Mouse (Mus musculus): ENCODE measurements at regions not wholly inside any gene's neighbourhood (a gene's known extent, or its start where the extent isn't known, plus 50 kb on each side); places are given as distances from the start of the nearest gene placed in this dataset.
A peak's percentile ranks its signal among the peaks of the same experiment; 100 is the strongest.

DNA sequence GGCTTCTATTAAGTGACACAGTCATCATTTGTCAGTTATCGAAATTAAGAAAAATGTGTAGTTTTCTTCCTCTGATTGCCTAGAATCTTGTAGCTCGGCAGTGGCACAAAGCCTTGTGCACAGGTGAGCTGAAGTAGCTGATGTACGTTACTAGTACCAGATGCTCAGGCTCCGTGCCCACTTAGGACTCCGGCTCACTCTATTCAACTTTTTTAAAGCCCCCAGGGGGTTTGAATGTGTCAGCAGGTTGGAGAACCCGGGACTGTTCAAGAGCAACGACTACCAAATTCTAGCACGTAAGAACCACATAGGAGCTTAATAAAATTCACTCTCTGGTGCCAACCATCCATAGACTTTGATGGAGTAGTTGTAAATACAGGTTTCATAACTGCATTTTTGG, 371.0 kb downstream of the Pros1 start:
- H3K27ac ChIP-seq (replicated peaks): no peak overlapping the region
- no peak overlapping the region for H3K9ac ChIP-seq (replicated peaks)
- no peak overlapping the region for H3K4me2 ChIP-seq (replicated peaks)
- 75% methylated on average over 8 of the region's 8 CpGs for WGBS
- no peak overlapping the region for H3K4me3 ChIP-seq
- no peaks in the 10 kb centered on the region for H3K9me3 ChIP-seq
- no peaks in the 10 kb centered on the region for H3K36me3 ChIP-seq
- ATAC-seq (replicated peaks): no peak
- H3K27me3 ChIP-seq: no peaks in the 10 kb centered on the region
- H3K4me1 ChIP-seq: peaks cover 5% of the 10 kb centered on the region; the same call in 1 of the 2 replicates

DNA sequence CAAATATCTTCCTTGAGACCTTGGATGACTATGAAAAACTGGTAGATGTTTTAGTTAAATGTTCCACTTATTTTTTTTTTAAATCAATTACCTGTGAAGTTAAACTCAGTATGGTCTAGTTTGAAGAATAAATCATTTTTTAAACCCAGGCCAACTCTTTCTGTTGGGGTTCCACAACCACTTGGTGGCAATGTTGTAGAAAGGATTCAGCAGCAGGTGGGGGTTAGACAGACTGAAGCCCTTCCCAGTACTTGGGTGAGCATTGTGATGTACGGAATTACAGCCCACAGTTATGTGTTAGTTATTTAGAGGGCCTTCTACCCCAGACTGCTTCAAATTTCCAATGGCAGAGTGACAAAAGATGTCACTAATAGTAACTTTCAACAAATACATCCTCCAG, 375.0 kb downstream of the Pros1 start:
- H3K4me2 ChIP-seq (replicated peaks): no peak overlapping the region
- WGBS: 21% methylated on average over 1 of the region's 1 CpGs
- no peak for ATAC-seq (replicated peaks)

GRCm38 (mm10) chr16:63229567-63229966, 375.5 kb downstream of the Pros1 start:
- H3K4me2 ChIP-seq (replicated peaks): no peak overlapping the region
- no peak for ATAC-seq (replicated peaks)
- H3K4me1 ChIP-seq: no peaks in the 10 kb centered on the region
- H3K9ac ChIP-seq (replicated peaks): no peak overlapping the region
- no peaks in the 10 kb centered on the region for H3K9me3 ChIP-seq
- H3K4me3 ChIP-seq: no peak overlapping the region
- no peaks in the 10 kb centered on the region for H3K36me3 ChIP-seq
- H3K27ac ChIP-seq (replicated peaks): no peak overlapping the region
- 70% methylated on average over 3 of the region's 3 CpGs for WGBS
- no peaks in the 10 kb centered on the region for H3K27me3 ChIP-seq

More for the DNA sequence above, 375.0 kb downstream of the Pros1 start:
- no peak overlapping the region for H3K4me3 ChIP-seq
- H3K9ac ChIP-seq (replicated peaks): no peak overlapping the region
- no peak overlapping the region for H3K27ac ChIP-seq (replicated peaks)
- H3K9me3 ChIP-seq: no peaks in the 10 kb centered on the region
- H3K36me3 ChIP-seq: no peaks in the 10 kb centered on the region
- H3K4me1 ChIP-seq: no peaks in the 10 kb centered on the region
- H3K27me3 ChIP-seq: no peaks in the 10 kb centered on the region

DNA sequence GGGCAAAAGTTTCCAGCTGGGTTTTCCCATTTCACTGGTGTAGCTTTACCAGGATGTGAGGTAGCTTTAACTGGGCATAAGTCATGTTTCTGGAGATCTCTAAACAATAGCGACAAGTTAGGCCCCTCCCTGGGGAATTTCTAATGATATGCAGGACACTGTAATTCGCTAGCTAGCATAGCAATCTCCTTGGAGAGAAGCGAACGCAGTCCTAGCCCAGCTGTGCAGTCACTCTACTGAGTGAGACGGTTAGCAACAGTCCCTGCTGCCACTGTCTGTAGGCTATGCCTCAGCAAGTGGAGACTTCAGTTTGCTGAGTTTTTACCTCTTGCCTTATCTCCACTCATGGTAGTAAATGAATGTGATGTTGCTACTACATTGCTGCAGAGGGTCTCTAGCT, 416.1 kb downstream of the Pros1 start:
- ATAC-seq (replicated peaks): no peak
- WGBS: 53% methylated on average over 5 of the region's 5 CpGs
- no peak overlapping the region for H3K9ac ChIP-seq (replicated peaks)

GRCm38 (mm10) chr16:63277556-63277955, 423.4 kb downstream of the Pros1 start:
- peaks cover 5% of the 10 kb centered on the region for H3K4me1 ChIP-seq
- H3K9ac ChIP-seq (replicated peaks): no peak overlapping the region
- WGBS: 51% methylated on average over 1 of the region's 1 CpGs
- H3K27ac ChIP-seq (replicated peaks): no peak overlapping the region
- no peaks in the 10 kb centered on the region for H3K9me3 ChIP-seq
- ATAC-seq (replicated peaks): no peak
- no peak overlapping the region for H3K4me3 ChIP-seq
- no peaks in the 10 kb centered on the region for H3K27me3 ChIP-seq
- H3K36me3 ChIP-seq: no peaks in the 10 kb centered on the region
- H3K4me2 ChIP-seq (replicated peaks): no peak overlapping the region

More for the DNA sequence above, 416.1 kb downstream of the Pros1 start:
- Histone ChIP-seq H3K27me3 (no peaks in the 10 kb centered on the region), H3K9me3 (no peaks in the 10 kb centered on the region), H3K36me3 (no peaks in the 10 kb centered on the region), H3K4me1 (no peaks in the 10 kb centered on the region), H3K4me3 (no peak overlapping the region), H3K27ac (replicated peaks) (no peak overlapping the region), H3K4me2 (replicated peaks) (no peak overlapping the region)

GRCm38 (mm10) chr16:63278259-63278697, 424.2 kb downstream of the Pros1 start:
- no peak overlapping the region for H3K4me2 ChIP-seq (replicated peaks)
- peak; percentile 78 for ATAC-seq (replicated peaks)
- WGBS: 22% methylated on average over 2 of the region's 2 CpGs
- no peak overlapping the region for H3K9ac ChIP-seq (replicated peaks)
- no peaks in the 10 kb centered on the region for H3K36me3 ChIP-seq
- no peak overlapping the region for H3K27ac ChIP-seq (replicated peaks)
- H3K4me3 ChIP-seq: no peak overlapping the region
- no peaks in the 10 kb centered on the region for H3K9me3 ChIP-seq
- H3K27me3 ChIP-seq: no peaks in the 10 kb centered on the region
- peaks cover 5% of the 10 kb centered on the region for H3K4me1 ChIP-seq

DNA sequence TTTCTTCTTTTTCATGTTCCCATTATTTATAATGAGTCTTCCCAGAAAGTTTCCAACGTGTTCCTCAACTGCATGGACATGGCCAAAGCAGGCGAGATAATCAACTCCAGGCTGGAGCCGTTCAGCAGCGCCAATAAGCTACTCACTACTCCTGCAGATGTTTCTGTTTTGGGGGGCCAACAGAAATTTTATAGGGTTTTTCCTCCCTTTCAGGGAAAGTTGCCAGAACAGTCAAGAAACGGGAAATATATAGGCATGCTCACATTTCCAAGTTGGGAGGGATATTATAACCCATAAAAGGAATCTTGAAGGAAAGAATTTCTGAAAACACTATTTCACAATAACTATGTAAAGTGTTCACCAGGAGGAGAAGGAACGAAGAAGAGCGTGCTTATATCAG, 433.5 kb downstream of the Pros1 start:
- no peak overlapping the region for H3K4me3 ChIP-seq
- WGBS: 88% methylated on average over 7 of the region's 7 CpGs
- no peaks in the 10 kb centered on the region for H3K27me3 ChIP-seq
- H3K4me1 ChIP-seq: no peaks in the 10 kb centered on the region
- H3K36me3 ChIP-seq: no peaks in the 10 kb centered on the region
- H3K9ac ChIP-seq (replicated peaks): no peak overlapping the region
- no peak for ATAC-seq (replicated peaks)
- H3K4me2 ChIP-seq (replicated peaks): no peak overlapping the region
- H3K27ac ChIP-seq (replicated peaks): no peak overlapping the region
- no peaks in the 10 kb centered on the region for H3K9me3 ChIP-seq

GRCm38 (mm10) chr16:63311676-63312075, 457.6 kb downstream of the Pros1 start:
- Histone ChIP-seq H3K27ac (replicated peaks) (no peak overlapping the region), H3K27me3 (no peaks in the 10 kb centered on the region), H3K4me1 (no peaks in the 10 kb centered on the region), H3K36me3 (no peaks in the 10 kb centered on the region), H3K4me2 (replicated peaks) (no peak overlapping the region), H3K9ac (replicated peaks) (no peak overlapping the region), H3K4me3 (no peak overlapping the region), H3K9me3 (no peaks in the 10 kb centered on the region)
- 74% methylated on average over 1 of the region's 1 CpGs for WGBS
- no peak for ATAC-seq (replicated peaks)

DNA sequence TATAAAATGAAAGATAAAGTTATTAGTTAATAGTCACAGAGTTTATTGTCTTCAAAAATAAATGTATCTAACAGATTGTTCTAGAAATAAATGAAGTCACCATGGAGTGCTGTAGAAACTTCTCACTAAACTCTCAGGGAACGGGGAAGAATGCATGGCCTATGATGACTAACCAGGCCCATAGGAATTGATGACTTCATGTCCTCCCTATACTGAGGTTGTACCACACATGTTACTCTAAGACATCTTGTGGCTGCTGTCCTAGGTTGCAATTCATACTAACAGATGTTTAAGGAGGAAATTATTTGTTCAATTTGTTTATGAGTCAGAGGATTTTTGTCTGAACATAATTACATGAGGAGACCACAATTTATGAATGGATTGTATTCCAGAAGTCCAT, 459.4 kb downstream of the Pros1 start:
- Histone ChIP-seq H3K4me3 (no peak overlapping the region), H3K36me3 (no peaks in the 10 kb centered on the region), H3K4me1 (no peaks in the 10 kb centered on the region), H3K9ac (replicated peaks) (no peak overlapping the region), H3K27ac (replicated peaks) (no peak overlapping the region), H3K9me3 (no peaks in the 10 kb centered on the region), H3K4me2 (replicated peaks) (no peak overlapping the region), H3K27me3 (no peaks in the 10 kb centered on the region)
- 92% methylated on average over 1 of the region's 1 CpGs for WGBS
- ATAC-seq (replicated peaks): no peak

GRCm38 (mm10) chr16:63319602-63320001, 465.5 kb downstream of the Pros1 start:
- Histone ChIP-seq H3K36me3 (no peaks in the 10 kb centered on the region), H3K27me3 (no peaks in the 10 kb centered on the region), H3K9ac (replicated peaks) (no peak overlapping the region), H3K27ac (replicated peaks) (no peak overlapping the region), H3K4me2 (replicated peaks) (no peak overlapping the region), H3K4me3 (no peak overlapping the region), H3K9me3 (no peaks in the 10 kb centered on the region), H3K4me1 (no peaks in the 10 kb centered on the region)
- 49% methylated on average over 5 of the region's 5 CpGs for WGBS
- ATAC-seq (replicated peaks): no peak

GRCm38 (mm10) chr16:63351511-63352125, 497.5 kb downstream of the Pros1 start:
- H3K4me2 ChIP-seq (replicated peaks): no peak overlapping the region
- H3K27me3 ChIP-seq: no peaks in the 10 kb centered on the region
- H3K36me3 ChIP-seq: no peaks in the 10 kb centered on the region
- ATAC-seq (replicated peaks): peak; percentile 66
- no peaks in the 10 kb centered on the region for H3K9me3 ChIP-seq
- no peak overlapping the region for H3K4me3 ChIP-seq
- no peak overlapping the region for H3K27ac ChIP-seq (replicated peaks)
- H3K4me1 ChIP-seq: peaks cover 9% of the 10 kb centered on the region
- WGBS: 27% methylated on average over 6 of the region's 6 CpGs
- H3K9ac ChIP-seq (replicated peaks): no peak overlapping the region

GRCm38 (mm10) chr16:63369868-63370267, 494.1 kb downstream of the Epha3 start:
- ATAC-seq (replicated peaks): no peak
- Histone ChIP-seq H3K9me3 (no peaks in the 10 kb centered on the region), H3K4me2 (replicated peaks) (no peak overlapping the region), H3K9ac (replicated peaks) (no peak overlapping the region), H3K4me3 (no peak overlapping the region), H3K4me1 (no peaks in the 10 kb centered on the region), H3K27ac (replicated peaks) (no peak overlapping the region), H3K27me3 (no peaks in the 10 kb centered on the region), H3K36me3 (no peaks in the 10 kb centered on the region)
- WGBS: 80% methylated on average over 5 of the region's 5 CpGs

DNA sequence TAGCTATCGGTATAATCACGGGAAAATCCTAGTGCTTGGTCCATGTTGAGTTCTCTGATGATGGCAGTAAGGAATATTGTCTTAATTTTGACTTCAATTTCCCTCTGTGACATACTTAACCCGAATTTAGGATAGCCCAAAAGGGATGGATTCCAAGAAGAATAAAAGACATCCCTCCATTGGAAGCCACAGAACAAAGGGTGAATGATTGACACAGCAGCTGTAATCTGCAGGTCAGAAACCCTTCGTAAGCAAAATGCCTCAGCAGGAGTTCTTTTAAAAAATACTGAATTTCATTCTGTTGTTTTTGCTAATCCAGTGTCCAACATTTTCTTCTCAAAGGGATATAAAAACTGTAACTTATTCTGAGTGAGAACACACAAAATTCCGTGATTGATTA, 492.7 kb downstream of the Epha3 start:
- Histone ChIP-seq H3K4me1 (no peaks in the 10 kb centered on the region), H3K9me3 (no peaks in the 10 kb centered on the region), H3K27ac (replicated peaks) (no peak overlapping the region), H3K4me2 (replicated peaks) (no peak overlapping the region), H3K27me3 (no peaks in the 10 kb centered on the region), H3K4me3 (no peak overlapping the region), H3K9ac (replicated peaks) (no peak overlapping the region), H3K36me3 (no peaks in the 10 kb centered on the region)
- ATAC-seq (replicated peaks): no peak
- 41% methylated on average over 5 of the region's 5 CpGs for WGBS
